Mouse (Mus musculus) urinary bladder, adult 2 months (tissue): ENCODE results near the gene Slk. TPM values are rescaled to one million over a fixed set of nuclear protein-coding genes. Genes with fewer than 3 reads are reported as not detected.

ENCODE experiments used
- DNase-seq: peaks from one replicate; pipeline ENCODE4 v3.0.0; 2022; ENCODE audit warnings: low spot score
- polyA plus RNA-seq: library from polyadenylated mRNA; depleted of rRNA; stranded (reverse); fragments of >200 nt; gene quantifications from 2 replicates; pipeline ENCODE4 v1.2.3, GENCODE M21; 2012; rRNA removed

The Slk gene
- polyA plus RNA-seq, 1 experiment: 49.5 TPM

DNA sequence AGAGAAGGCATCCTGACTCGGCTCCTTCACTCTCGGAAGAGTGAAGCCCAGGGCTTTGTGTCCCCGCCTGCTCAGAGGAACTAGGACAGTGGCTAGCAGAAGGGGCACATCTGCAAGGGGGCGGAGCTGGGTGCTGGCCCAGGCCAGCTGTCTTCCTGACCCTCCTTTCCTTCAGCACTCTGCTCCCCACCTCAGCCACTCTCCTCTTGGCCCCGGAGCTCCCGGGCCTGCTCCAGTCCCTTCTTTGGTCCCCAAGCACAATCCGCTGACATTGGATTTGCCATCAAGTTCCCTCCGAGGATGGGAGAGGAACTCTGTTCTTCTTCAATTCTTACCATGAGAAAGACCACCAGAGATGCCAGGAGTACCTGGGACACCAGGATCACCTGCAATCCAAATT lies 72.8 kb downstream of the Slk start:
- peak; percentile 17 for DNase-seq

DNA sequence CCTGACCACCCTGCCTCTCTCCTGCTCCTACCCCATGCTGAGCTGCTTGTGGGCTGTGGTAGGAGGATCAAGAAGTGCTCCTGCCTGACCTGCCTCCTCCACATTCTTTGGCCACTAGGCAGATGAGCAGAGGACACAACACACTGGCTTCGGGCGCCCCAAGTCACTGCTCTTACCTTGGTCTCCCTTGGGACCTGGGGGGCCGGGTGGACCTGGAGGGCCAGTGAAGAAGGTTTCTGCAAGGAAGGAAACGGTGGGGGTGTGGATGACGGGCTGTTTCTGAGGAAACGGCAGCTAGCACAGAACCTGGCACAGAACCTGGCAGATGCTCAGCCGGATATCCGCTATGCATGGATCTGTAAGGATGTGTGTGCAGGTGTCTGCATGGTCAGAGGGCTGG lies 73.7 kb downstream of the Slk start:
- peak; percentile 17 for DNase-seq

DNA sequence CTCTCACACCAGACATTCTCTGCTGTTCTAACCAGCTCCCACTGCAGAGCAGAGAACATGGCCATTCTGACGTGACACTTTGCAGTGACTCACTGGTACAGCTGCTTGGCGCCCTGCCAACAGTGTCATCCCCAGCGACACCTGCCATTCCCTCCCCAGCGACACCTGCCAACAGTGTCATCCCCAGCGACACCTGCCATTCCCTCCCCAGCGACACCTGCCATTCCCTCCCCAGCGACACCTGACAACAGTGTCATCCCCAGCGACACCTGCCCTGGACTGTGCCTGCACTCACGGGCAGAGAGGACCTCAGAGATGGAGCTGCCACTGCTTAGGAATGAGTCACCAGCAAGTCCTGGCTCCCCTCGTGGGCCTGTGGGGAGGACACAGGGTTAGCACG lies 75.4 kb downstream of the Slk start:
- DNase-seq: peak; percentile 26

DNA sequence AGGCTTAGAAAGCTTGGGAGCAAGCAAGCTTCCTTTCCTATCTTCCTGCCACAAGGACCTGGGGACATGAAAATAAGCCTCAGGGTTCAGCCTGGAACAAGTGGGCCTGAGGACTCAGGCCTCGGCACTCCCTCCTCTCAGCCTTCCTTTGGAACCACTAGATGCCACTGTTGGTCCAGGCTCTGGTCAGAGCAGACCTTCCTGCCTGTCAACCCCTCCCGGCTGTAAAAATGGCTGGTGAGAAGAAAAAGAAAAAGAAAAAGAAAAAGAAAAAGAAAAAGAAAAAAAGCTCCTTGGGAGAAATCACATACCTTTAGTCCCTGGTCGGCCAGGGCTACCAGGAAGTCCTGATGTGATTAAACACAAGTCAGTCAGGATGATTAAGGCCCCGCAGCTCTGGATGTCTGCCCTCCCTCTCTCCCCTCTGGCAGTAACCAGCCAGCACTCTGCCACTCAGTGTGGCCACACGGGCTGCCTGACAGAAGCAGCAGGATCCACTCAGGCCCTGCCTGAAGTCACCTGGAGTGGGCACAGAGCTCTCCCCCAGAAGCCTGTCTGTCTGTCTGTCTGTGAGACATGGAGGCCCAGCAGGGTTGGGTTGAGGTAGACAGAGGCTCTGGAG lies 79.5 kb downstream of the Slk start:
- DNase-seq: no peak

DNA sequence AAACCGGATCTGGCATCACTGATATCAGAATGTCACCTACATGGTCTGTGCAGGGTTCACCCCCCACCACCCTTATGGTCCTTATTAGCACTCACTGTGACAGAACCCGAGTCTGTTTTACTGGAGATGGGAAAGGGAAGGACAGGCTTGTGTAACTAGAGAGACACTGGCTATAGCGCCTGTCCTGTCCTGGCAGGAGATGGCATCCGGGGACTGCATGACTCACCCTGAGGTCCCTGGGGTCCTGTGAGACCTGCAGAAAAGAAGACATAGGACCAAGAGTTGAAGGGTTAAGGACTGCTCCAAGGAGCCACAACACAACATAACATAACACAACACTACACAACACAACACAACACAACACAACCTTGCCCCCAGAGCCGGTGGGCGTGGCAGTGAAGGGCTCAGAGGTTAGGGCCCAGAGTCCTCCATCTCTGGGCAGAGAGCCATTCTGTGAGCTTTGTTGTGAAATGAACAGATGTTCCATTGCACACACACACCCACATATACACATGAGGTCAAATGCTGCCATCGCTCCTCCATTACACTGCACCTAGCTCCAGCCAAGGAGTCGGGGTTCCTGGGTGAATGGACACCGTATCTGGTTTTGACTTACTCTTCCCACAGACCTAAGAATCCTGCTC lies 80.4 kb downstream of the Slk start:
- no peak for DNase-seq

DNA sequence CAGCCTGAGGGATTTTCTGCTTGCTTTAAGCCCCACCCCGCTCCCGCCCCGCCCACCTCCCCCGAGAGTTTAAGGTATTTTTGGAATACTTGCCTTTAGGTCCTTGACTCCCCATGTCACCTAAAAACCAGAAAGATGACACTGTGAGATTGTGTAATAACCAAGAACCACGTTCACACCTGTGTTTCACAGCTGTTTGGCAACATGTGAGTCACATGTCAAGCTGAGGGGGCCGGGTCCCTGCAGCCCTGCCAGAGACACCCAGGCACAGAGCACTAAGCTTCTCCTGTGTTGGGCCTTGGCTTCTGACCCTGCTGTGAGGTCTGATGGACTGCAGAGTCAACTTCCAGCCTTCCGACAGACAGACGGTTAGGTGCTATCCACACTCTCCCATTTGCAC lies 88.1 kb downstream of the Slk start:
- DNase-seq: no peak

DNA sequence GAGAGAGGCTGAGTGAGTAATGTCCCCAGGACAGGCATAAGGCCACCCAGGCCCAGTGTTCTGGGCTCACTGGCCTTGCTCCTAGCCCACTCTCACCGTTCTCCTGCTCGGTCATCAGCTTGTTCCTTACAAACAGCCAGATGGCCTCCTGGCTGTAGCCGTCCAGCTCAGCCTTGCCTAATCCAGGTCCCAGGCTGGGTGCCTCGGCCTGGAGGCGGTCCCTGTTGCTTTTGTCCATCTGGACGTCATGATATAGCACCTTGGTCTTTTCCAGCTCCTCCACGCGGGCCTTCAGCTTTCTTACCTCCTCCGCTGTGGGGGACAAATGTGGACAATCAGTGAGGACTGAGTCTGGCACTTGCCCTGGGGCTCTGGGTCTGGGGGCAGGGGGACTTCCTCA lies 88.9 kb downstream of the Slk start:
- no peak for DNase-seq

DNA sequence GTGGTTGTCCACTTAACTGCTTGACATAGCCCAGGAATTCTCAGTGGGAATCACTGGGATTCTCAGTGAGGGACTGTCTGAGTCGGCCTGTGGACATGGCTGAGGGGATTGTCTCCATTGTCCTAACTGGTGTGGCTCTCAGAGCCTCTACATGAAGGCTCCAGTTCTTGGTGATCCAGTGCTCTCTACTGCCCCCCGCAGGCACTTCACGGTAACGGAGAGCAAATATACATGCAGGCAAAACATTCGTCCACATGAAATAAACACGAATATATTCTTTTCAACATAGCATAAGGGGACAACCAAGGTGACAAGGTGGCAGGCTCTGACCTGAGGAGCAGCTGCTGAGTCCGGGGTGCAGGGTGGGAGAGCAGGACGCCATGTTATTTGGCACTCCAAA lies 94.9 kb downstream of the Slk start:
- no peak for DNase-seq

DNA sequence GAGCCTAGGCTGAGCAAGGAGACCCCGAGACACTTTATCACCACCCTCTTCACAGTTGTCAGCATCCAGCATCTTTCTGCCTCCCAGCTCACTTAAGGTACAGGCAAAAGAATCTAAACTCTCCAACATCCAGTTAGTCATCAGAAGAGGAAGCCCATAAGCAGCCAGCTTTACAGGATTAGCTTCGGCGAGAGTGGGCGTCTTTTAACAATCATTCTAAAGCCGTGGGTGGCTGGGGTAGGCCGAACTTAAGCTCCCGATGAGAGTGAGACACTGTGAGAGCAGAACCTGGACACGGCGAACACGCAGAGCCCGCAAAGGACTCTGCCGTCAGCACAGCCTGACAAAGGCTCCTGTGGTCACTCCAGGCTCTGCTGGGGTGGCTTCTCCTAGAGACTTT lies 99.2 kb downstream of the Slk start:
- no peak for DNase-seq

DNA sequence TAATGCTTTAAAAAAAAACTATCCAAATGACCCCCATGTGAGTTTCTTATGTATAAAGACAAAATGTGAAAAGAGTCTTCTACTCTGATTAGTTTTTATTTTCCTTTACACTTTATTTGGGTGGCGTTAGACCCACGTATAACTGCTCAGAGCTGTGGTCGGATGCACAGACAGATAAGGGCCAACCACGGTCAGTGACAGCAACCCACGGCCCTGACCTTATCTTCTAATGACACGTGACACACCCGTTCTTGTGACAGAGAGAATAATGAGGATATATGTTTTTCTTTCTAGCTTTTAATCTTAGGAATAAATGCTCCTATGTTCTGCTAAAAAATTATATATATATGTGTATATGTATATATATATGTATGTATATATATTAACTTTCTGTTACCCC lies 110.1 kb downstream of the Slk start:
- no peak for DNase-seq

DNA sequence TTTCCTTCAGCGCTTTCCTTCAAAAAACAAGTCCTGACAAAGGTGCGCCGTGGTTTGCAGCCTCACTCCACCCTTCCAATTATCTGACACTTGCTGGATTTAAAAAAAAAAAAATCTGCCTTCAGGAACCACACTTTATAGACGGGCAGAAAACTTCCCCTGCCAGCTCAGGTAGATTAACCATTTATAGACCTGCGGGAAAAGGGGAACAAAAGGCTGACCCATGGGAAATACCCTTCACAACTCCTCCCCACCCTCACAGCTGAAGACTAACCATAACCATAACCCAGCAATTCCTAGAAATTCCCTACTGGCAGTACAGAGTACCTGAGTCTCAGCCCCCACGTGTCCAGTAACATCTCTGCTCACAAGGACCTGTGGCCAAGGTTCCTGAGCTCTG lies 112.5 kb downstream of the Slk start, which contains the start of gene Col17a1:
Gene Col17a1, minus strand, starts transcription at position 101 of the 400 bp plus-strand sequence.
- no peak for DNase-seq

Other genes with a start within 250 kb of the Slk start
- gene Sh3pxd2a, start 115.3 kb upstream of the Slk start, polyA plus RNA-seq: 23.2 and 30.0 TPM in 2 replicates
- 19.4 and 21.2 TPM in 2 replicates for gene Stn1, start 42.2 kb upstream of the Slk start, polyA plus RNA-seq
- gene Col17a1, start 112.4 kb downstream of the Slk start, polyA plus RNA-seq: 4.2 and 6.1 TPM in 2 replicates
- gene Sfr1, start 152.0 kb downstream of the Slk start, polyA plus RNA-seq: 86.0 and 86.3 TPM in 2 replicates